Mouse (Mus musculus) liver (tissue): ENCODE measurements at regions not wholly inside any gene's neighbourhood (a gene's known extent, or its start where the extent isn't known, plus 50 kb on each side); places are given as distances from the start of the nearest gene placed in this dataset.
A peak's percentile ranks its signal among the peaks of the same experiment; 100 is the strongest.

Source experiments
- DNase-seq: peaks from one replicate; pipeline ENCODE4 v3.0.0-alpha.2; 2020; ENCODE audit warnings: mixed read lengths

GRCm38 (mm10) chr5:83091483-83091882 lies 263.5 kb downstream of the Tecrl start:
- no peak for DNase-seq

GRCm38 (mm10) chr5:83054819-83055218 lies 300.2 kb downstream of the Tecrl start:
- DNase-seq, result no peak

DNA sequence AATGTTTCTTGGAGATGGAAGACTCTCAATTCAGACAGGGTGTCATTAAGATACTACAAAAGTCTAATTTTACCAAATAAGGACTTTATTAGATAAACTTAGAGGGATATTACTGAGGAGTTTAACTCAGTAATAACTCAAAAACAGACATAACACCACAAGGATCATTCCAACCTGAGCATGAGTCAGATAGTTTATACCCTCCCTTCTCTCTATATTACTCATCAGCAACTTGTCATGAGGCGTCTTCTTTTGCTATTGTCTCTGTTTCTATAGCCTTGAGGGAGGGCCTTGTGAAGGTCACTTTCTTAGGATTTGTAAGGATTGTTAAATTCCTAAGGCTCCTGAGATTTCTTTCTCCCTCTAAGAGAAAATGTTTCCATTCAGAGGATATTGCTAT lies 307.8 kb downstream of the Tecrl start:
- no peak for DNase-seq

DNA sequence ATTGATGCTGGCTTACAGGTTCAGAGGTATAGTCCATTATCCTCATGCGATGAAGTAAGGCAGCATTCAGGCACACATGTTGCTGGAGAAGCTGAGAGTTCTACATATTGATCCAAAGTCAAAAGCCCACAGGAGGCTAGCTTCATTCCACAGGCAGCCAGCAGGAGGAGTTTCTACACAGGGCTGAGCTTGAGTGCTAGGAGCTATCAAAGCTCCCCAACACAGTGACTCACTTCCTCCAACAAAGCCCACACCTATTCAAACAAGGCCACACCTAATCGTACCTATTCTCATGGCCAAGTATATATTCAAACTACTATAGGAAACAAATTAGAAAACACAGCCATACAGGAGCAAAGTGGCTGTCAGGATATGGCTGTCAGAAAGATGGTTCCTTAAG lies 325.3 kb downstream of the Tecrl start:
- no peak for DNase-seq

- DNase-seq, result no peak
Observed at GRCm38 (mm10) chr5:83006038-83006437, 349.0 kb downstream of the Tecrl start.

DNA sequence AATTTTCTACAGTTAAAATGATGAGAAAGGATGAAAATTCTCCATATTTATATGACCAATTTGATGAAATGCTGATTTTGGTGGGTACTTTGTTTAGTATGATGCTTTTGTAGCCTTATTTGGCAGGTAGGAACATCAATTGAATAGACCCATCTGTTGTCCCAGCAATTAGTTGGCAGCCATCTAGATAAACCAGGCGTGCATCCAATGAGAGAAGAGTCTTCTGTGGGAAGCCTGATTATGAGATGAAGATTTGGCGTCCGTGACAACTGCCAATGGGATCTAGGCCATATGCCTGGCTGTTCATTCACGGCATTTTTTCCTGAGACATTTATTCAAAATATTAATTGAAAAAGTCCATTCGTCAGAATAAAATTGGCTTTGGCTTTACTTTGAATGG lies 365.9 kb downstream of the Tecrl start:
- DNase-seq, result no peak

DNA sequence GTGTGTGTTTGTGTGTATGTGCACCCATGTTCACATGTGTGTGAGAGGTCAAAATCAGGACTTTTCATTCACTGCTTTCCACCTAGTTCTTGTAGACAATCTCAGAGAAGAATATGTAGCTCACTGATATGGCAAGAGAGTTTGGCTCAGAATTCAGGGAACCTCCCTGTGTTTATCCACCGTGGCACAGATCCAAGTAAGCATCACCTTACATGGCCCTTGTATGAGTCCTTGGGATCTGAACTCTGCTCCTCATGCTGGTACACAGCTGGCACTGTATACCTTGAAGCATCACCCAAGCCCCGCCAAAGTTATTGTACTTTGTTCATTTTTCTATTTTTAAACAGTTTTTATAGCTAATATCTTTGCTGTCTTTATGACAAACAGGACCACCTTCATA lies 385.7 kb downstream of the Tecrl start:
- no peak for DNase-seq

GRCm38 (mm10) chr5:82966824-82967223 lies 388.2 kb downstream of the Tecrl start:
- DNase-seq, result no peak

DNA sequence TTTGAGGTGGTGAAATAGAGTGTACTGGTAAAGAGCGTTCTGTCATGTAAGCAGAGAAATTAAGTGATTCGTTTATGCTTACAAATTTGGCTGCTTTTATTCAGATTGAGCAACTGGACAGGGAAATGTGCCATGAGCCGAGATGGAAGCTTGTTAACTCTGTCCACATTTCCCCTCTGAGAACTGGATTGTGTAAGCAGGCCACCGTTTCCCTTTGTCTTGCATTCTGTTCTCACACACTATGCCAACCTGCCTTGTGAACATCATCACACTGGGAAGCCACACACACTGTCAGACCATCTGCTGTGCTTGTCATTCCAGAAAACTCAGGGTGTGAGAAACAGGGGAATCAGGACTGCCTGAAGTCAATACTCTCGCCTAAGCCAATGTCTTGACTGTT lies 388.8 kb downstream of the Tecrl start:
- no peak for DNase-seq

- DNase-seq, result no peak
Observed at GRCm38 (mm10) chr5:82964513-82964912, 390.5 kb downstream of the Tecrl start.

- DNase-seq, result no peak
Observed at GRCm38 (mm10) chr5:82956012-82956411, 399.0 kb downstream of the Tecrl start.

- peak; percentile 40 for DNase-seq
Observed at GRCm38 (mm10) chr5:82947060-82947459, 407.9 kb downstream of the Tecrl start.

DNA sequence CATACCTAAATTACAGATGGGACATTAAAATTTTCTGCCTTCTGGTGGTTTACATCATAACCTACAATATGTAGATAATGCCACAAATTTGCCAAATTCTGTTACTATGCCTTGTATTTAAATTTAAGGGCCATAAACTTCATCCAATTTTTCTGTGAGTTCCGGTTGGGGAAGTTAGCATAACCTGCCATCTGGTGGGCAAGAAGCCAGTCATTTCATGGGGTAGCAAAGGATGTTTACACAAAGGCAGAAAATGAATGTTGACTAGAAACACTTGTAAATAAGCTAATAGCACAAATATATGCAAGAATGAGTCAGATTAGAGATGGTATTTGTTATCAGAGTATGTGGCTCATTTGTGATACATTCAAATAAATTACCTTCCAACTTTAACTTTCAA lies 415.2 kb downstream of the Tecrl start:
- no peak for DNase-seq

DNA sequence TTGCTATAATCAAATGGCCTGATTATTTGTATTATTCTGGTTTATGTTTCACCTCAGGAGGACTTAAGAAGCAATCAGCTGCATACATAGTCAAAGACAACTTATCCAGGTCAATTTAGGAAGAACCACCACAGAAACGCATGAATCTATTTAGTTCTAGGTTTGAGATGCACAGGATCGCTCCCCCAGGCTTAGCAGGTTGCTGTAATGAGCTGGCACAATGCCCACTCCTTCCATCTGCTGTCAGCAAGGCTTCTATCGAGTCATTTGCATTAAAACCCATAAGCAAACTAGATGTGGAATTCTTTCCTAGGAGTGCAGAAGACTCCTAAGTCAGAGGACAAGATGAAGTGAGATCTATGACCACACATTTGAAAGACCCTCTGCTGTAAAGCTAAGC lies 455.6 kb downstream of the Tecrl start:
- no peak for DNase-seq

- no peak for DNase-seq
Observed at GRCm38 (mm10) chr5:82898912-82899311, 456.1 kb downstream of the Tecrl start.

GRCm38 (mm10) chr5:82898389-82898788 lies 456.6 kb downstream of the Tecrl start:
- DNase-seq, result no peak

DNA sequence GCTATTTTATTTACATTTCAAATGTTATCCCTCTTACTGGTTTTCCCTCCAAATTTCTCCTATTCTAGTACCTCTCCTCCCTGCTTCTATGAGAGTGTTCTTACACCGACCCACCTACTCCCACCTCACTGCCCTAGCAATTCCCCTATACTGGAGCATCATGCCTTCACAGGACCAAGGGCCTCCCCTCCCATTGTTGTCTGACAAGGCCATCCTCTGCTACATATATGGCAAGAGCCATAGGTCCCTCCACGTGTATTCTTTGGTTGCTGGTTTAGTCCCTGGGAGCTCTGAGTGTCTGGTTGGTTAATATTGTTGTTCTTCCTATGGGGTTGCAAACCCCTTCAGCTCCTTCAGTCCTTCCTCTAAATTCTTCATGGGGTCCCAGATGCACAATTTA lies 485.7 kb downstream of the Tecrl start:
- DNase-seq, result no peak

DNA sequence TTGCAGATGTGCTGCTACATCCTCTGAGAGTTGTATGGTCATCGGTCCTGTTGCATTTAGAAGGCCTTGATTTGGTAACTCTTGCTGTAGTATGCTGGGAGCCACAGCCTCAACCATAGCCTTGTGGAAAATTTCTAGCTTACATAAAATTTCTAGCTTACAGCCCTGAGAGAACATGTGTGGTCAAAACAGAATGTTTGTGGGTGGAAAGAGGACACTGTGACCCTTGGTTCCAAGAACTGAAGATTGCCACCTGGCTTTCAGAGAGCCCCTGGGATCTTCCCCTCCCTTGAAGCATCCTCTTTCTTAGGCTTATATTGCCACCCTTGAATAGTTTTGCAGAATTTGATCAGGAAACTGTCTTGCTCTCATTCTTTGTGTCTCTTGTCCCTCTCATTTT lies 490.6 kb downstream of the Tecrl start:
- DNase-seq, result no peak

GRCm38 (mm10) chr5:82825327-82825726 lies 529.7 kb downstream of the Tecrl start:
- DNase-seq, result no peak

- no peak for DNase-seq
Observed at GRCm38 (mm10) chr5:82793197-82793596, 561.8 kb downstream of the Tecrl start.
